Mouse (Mus musculus) adipocyte (in vitro differentiated cells): ENCODE data around the gene Ube4b.
"Not testable (repeated sequence)": the region's sequence is repeated elsewhere in the genome, so short reads cannot be mapped to it uniquely, and the experiment has no call there.

ENCODE experiments used
- DNase-seq: peaks from one replicate; pipeline ENCODE4 v3.0.0-alpha.2; 2016; ENCODE audit warnings: low spot score

The Ube4b gene

DNA sequence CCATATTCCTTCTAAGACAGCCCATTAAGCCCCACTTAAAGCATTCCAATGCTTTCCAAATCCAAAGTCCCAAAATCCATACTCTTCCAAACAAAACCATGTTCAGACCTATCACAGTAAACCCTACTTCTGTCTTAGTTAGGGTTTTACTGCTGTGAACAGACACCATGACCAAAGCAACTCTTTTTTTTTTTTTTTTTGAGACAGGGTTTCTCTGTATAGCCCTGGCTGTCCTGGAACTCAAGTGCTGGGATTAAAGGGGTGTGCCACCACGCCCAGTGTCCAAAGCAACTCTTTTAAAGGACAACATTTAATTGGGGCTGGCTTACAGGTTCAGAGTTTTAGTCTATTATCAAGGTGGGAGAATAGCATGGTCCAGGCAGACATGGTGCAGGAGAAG, 5.3 kb upstream of the Ube4b start:
- DNase-seq, result not testable (repeated sequence)

DNA sequence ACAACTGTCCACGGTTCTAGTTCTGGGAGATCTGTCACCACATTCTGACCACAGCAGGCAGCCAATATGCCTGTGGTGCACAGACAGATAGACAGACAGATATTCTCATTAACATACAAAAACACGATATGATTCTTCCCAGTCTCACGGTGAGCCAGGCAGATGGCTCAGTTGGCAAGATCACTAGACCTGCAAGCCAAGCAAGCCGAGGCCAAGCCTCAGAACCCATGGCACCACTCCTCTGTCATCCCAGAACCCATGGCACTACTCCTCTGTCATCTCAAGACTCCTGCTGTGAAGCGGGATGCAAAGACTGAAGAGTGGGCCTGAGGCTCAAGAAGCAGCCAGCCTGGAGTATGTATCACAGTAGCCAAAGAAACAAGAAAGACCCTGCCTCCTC, 3.0 kb upstream of the Ube4b start:
- no peak for DNase-seq

DNA sequence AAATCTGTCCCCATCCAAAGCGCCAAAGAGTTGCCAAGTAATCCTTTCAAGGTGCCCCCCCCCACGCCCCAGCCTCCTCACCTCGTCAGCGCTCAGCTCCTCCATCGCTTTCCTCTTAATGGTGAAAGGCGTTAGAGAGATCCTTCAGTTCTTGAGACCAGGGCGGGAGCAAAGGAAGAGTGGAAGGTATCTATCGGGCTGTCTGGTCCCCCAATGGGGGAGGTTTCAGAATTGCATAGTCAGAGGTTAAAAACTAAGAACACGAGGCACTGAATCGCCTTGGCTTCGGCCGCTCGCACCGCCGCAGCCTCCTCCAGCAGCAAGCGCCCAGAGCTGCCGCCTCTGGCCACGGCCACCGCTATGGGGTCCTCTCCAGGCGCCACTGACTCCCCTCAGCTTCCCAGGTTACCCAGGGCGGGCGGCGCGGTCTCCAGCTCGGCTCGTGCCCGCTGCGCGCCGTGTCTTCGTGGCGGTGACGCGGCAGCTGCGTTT, 702 bp downstream of the Ube4b start:
- DNase-seq, result peak; percentile 54

DNA sequence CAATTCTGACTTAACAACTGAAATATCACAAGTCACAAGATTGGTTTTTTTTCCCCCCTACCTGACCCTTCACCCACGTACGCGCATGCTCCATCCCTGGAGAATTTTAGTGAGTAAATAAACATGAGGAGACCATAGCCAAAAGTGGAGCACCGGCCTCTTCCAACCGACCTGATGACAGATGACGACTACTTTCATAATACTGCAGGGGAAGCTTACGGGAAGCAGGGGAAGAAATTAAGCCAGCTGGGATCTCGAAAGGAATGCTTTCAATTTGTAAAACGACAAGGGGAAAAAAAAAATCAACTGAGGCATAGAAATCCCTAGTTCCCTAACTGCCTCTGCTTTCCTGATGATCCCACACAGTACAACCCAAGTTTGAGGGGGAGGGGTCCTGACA, 1.8 kb downstream of the Ube4b start:
- peak; percentile 84 for DNase-seq

DNA sequence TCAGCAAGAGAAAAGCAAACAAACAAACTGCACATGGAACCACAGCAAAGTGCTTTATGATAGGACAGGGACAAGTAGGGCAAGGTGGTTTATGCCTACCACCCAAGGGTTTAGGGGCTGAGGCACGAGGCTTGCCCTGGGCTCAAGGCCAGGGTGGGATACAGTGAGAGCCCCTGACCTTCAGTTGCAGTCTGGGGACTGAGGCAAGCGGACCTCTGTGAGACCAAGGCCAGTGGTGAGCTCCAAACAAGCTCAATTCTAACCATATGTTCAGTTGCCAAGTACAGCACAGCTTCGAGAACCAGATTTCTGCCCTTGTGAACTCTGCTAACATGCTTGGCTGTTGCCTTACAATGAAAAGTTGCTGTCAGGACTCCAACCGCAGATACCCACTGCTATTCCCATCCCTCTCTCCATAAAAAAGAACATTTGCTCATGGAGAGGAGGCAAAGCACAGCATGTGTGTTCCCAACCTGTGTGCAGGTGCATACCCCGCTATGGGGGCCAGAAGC, 8.6 kb downstream of the Ube4b start:
- peak; percentile 23 for DNase-seq

DNA sequence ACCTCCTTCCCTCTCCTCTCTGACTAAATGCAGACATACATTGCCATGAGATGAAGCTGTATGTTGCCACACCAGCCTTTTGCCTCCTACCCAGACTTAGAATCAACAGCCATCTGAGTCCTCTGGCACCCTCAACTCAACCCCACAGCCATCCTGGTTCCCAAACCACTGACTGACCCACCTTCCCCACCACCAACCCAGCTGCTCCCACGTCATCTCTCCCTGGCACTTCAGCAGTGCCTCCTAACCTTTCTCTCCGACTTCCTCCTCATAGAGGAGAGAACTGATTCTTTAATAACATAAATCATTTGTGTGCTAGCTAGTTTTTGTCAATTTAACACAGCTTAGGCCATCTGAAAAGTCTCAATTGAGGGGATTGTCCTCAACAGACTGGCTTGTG, 9.6 kb downstream of the Ube4b start:
- DNase-seq, result no peak

DNA sequence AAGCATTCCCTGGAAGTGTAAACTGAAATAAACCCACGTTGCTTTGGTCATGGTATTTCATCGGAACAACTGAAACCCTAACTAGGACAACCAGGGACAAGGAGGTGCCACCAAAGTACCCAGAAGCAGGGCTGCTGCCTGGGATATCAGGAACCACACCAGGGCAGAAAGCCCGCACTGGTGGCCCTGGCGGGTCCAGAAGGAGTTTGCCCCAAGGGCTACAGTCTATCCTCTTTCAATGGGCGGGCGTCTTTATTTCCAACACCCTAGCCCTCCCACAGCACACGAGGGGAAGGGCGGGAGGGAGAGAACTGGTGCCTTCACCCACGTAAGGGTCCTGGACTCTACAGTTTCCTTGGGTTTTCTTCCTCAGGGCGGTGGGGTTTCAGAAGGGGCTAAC, 10.1 kb downstream of the Ube4b start:
- no peak for DNase-seq

DNA sequence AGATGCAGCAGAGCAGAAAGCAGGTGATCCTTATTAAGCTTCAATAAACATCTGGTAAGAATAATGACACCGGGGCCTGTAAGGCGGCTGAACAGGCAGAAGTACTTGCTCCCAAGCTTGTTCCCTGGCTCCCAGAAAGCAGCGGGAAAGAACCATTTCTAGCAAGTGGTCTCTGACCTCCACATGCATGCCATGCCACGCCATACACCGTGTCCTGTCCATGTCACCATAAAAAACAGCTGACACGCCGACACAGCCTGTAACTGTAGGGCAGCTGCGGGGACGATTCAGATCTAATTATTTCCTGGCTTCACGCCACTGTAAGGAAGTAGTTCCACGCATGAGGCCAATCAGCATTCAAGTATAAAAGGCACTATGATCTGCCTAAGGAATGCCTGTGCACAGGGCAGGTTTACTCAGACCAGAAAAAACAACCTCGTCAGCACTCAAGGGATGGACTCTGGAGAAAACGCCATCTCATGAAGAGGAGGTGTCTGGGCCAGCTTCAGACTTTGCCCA, 10.8 kb downstream of the Ube4b start:
- no peak for DNase-seq

DNA sequence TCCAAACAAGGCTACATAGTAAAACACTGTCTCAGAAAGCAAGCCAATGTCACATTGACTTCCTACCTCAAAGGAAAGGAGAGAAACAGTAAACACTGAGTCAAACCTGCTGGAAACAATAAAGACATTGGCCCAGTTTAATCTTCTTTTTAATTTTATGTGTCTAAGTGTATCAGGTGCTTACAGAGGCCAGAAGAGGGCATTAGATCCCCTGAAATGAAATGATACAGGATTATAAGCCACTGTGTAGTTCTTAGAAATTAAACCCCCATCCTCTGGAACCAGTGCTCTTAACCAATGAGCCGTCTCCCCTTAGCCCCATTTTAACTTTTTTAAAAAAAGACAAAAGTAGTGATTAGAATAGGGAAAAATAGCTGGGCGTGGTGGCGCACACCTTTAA, 12.3 kb downstream of the Ube4b start:
- no peak for DNase-seq

DNA sequence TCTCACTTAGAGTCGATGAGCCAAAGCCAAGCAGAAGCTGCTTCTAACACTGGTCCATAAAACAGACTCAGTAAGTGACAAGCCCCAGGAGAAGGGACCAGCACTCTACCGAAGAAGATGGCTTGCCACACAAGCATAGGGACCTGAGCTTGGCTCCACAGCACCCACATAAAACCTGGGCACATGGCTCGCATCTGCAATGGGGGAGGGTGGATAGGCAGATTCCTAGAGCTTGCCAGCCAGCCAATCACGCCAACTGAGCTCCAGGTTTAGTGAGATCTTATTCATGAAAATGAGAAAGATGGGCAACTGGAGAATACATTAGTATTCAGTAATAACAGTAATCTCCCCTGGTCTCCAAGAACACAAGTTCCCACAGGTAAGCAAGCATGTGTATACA, 16.8 kb downstream of the Ube4b start:
- DNase-seq, result no peak

DNA sequence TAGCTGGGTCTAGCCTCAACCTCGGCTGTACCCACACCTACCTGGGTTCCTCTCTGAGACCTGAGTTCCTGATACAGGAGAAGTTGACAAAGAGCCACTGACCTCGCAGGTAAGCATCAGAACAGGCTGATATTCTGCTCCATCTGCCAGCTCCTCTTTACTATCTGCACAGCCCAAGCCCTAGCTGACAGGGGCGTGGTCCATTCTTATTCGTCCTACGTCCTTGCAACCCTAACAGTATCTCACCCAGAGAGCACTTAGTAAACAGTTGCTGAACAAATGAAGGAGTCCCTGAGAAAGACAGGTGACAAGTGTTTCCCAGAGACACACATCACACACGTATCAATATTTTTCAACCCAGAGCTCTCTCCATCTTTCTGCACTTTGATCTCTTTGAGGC, 18.2 kb downstream of the Ube4b start:
- no peak for DNase-seq

DNA sequence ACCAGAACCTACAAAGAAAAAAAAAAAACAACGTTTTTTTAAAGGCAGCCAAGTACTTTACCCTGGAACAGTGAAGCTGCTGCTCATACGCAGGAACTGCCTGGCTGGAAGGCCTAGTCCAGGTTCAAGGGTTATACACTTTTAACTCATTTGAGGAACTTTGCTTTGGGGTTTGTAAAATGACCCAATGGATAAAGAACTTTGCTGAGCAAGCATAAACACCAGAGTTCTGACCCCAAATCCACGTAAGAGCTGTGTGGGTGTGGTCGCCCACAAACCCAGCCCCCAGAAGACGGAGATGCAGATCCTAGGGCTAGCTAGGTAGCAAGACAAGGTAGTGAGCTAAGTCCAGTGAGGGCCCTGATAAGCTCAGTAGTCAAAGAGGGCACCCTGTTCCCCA, 19.1 kb downstream of the Ube4b start:
- DNase-seq, result no peak

DNA sequence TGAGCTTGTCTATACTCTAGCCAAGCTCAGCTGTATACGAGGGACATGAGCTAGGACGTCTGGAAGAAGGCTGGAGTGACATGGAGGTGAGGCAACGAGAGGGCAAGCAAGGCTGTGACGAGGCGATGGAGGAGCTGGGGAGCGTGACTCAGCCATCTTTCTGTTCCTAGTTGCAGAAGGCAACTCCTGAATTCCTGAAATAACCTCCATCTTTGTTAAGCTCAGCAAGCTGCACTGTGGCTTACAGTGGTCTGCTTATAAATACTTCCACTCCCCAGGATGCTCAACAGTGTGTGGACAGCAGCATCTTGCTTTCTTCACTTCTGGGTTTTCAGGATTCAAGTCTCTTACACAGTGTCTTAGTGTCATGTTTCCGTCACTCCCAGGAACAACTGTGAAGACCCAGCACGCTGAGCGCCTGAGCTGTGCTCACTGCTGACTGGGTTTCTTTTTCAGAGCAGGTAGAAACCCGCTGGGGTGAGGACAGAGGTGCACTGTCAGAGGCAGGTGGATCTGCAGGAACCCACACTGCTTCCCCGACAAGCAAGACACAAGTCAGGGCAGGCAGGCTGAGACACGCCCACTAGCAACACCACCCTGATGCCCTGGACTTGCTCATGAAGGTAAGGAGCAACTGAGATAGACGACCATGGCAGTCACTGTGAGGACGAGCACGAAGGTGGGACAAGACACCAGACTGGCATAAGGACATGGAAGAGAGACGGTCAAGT, 20.7 kb downstream of the Ube4b start:
- no peak for DNase-seq

DNA sequence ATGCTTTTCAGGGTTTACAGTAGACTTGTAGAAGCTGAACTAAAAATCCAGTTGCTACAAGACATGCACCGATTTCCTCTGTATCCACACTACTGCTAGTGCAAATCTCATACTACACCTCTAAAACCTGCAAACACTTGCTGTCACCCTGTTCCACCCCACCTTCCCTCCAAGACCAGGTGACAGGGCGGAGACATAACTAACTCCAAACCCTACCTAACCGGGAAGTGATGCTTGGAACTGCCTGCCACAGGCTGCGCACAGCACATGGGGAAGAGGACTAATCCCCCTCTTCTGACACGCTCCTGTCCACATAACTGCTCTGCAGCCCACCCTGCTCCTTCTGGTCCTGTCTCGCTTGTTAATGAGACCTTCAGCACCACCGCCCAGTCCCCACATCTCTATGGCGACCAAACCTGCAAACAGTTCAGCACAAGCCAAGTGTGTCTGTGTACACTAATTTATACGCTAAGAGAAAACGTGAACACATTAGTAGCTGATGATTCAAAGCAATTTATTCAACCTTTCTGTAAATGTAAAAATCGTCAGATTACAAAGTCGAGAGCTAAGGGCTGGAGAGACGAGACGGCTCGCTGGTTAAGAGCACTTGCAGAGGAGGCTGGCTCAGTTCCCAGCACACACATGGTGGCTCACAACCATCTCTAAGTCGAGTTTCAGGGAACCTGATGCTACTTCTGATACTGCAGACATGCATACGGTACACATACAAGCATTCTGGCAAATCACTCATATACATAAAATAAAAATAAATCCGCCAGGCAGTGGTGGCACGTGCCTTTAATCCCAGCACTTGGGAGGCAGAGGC, 21.7 kb downstream of the Ube4b start:
- DNase-seq, result no peak

DNA sequence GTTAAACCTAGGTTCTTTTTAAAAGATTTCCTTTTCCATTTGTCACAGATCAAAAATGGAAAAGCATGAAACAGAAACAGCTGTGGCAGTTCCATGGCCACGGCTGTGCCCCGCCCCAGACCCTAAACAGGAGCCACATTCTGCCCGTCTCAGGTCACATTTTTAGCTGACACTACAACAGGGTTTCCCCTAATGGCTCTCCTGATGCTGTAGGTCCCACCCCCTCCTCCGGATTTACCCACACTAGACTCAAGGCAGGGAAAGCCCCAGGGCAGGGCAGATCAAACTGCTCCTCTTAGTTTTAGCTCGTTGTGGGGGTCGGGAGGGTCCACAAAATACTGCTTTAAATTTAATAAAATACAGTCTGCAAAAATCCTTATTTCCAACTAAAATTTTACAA, 23.5 kb downstream of the Ube4b start:
- DNase-seq, result no peak

DNA sequence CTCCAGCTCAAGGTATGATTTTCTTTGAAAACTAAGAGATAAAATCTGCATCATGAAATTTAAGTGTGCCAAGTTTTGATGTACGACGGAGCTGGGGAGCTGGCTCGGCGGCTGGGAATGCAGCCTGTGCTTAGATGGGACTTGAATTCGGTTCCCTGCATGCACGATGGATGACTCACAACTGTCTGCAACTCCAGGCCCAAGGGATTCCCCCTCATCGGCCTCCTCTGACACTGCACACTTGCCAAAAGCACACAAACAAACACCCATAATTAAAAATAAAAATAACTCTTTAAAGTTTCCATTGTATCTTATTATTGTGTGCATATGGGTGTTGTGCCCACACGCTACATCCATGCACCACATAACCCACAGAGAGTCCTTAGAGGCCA, 25.0 kb downstream of the Ube4b start:
- DNase-seq, result peak; percentile 40

DNA sequence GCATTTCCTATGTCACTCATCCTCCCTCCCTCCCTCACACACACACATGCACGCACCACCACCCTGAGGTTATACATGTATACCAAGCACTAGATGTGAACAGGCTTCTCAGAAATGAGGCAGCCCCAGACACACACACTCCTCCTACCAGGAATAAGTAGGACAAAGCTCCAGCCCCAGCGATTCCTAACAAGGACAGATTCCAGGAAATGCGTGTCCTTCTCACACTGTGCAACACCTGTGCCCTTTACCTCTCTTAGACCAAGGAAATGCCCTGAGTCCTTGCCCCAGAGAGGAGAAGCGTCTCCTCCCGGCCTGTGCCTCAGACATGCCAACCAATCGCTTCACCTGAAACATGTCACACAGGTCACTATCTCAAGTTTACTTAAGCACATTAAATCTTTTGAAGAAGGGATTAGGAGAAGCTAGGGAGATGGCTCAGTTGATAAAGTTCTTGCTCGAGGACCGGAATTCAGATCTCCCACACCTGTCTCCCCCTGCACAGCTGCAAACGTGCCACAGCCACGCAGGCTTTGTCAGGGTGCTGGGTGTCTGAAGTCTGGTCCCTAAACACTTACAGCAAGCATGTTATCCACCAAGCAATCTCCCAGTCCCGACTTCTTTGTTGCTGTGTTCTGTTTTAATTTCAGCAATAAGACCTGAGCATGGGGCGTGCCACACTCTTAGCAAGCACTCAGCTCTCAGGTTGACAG, 25.5 kb downstream of the Ube4b start:
- no peak for DNase-seq

DNA sequence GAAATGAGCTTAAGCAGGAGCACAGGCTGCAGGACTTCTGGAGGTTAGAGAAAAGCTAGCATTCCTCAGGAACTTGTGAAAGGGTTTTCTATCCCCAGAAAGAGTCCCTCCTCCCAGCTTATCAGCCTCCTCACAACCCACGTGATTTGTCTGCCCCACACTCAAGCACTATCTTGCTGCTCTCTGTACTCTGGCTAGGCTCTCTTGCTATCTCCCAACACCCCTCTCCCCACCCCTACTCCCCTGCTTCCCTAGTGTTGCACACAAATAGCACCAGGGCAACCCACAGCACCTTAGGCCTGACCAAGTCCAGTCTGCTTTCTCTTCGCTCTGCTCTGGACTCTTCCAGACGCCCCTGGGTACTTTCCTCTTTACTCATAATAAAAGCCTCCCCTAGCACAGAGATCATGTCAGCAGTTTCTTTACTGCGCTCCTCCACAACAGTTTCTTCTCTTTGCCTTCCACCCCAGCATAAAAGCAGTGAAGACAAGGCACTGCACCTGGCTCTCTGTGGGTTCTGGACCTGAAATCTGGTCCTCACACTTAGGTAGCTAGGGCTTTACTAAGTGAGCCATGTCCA, 27.1 kb downstream of the Ube4b start:
- DNase-seq, result no peak

DNA sequence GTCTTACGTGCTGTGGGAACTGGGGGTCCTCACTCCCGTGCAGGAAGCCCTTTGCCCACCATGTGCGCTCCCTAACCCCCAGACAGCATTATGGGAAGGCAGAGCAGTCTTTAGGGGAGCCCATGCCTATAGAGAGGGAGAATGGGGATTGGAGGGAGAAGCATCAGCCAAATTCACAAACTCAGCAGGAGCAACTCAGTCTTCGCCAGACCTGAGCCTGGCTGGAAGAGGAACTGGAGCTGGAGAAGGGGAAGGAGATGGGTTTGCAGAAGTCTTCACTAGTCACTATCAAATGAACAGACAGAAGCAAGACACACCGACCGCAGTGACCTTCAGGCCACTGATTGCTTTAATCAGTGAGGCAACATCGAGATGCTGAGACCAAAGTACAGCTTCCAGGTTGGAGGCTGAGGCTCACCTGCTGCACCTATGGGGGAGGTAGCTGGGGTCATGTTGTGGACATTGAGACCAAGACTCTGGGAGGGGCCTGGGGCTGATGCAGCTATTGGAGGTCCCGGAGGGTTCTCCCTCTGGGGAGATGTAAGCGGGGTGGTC, 28.3 kb downstream of the Ube4b start:
- DNase-seq, result no peak

DNA sequence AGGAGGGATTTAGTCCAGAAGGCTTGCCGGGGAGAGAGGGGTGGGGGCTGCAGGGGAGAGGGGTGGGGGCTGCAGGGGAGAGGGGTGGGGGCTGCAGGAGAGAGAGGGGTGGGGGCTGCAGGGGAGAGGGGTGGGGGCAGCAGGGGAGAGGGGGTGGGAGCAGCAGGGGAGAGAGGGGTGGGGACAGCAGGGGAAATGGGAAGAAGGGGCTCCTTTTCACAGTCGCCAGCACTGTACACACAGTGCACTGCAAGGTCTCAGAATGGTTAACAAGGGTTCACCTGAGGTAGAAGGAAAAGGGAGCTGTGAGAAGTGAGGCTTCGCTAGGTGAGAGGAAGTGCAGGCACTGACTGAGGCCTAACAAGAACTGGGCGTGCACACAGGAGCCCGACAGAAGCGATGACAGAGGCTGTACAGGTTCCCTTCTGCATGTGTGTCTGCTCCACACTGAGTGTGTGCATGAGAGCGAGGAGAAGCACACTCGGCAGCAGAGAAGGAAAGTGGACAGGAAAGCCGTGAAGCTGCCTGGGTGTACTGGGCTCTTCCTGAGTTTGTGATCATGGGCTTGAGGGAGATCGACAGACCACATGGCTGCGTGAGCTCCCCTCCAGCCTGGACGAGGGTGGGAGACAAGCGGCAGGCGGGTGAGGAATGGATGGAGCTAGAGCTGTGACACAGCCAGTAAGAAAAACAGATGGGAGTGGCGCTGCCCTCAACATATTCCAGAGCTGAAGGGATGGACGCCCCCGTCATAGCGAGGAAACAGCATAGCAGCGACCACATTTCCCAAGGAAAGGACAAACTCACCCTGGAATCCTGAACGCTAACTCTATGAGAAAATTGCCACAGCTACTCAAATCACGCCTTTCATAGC, 29.9 kb downstream of the Ube4b start:
- DNase-seq, result no peak

DNA sequence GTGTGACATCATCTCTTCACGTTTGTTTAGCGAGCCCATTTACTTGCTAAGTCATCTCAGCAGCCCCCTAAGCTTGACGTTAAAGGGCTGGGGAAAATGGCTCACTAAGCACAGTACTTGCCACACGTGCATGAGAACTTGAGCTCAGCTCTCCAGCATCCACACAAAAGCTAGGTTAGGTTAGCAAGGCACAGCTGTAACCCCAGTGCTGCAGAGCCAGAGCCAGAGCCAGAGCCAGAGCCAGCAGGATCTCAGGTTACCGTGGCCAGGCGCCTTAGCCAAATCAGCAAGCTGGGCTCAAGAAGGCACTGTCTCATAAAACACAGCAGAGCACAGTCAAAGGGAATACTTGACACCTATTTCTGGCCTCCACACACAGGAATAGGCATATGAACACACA, 31.0 kb downstream of the Ube4b start:
- DNase-seq, result peak; percentile 49
